Comparison of ENCODE assay signal across 16 mouse cellular contexts in the genomic region with DNA sequence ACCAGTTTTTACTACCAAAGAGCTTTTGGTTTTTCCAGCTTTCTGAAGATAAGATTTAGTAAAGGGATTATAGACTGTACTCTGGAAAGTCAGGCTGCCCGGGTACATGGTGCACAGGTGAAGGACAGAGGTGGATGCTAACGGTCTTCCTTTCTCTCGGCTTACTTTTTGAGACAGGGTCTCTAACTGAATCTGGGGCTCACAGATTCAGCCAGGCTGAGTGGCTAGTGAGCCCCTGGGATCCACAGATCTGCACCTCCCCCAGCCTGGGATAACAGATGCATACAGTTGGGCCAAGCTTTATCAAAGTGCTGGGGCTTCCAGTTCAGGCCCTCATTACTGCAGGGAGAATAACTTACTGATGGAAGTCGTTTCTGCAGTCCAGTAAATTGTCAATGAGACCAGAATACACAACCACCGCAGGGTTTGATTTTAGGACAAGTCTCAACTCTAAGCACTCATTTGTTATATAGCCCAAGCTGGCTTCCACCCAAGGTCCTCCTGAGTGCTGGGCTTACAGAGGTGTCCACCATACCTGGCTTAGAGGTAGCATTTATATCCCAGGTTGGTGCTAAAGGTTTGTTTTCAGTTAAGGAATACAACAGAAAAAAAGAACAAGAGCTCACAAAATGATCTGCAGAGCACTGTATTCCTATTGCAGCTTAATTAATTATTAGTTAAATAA. TPM values are rescaled to one million over a fixed set of nuclear protein-coding genes. Genes with fewer than 3 reads are reported as not detected.
DNase-seq lines count a peak whose midpoint lies in the region; ATAC-seq and TF ChIP-seq lines count a peak whose summit lies in the region.
"Had no signal": no experiment of that assay in that cellular context is flagged by ENCODE, and none has a peak within 500 bp of the region (broad histone marks: within the 10 kb centered on the region; RNA-seq: fewer than 3 reads in every experiment).

No protein-coding gene starts in this region.

- H3K27ac ChIP-seq in forebrain, embryonic 10.5 days = no peak overlapping the region
- H3K27ac ChIP-seq in forebrain, embryonic 12.5 days = no peak overlapping the region
- no peak overlapping the region for H3K27ac ChIP-seq in kidney, adult 2 months (ENCODE audit: insufficient read depth, low read depth, low read length)
- no peak overlapping the region for H3K27ac ChIP-seq in midbrain, embryonic 11.5 days (ENCODE audit: low read depth, low read length)
- H3K27ac ChIP-seq in midbrain, embryonic 15.5 days = no peak overlapping the region
- H3K27ac ChIP-seq: neural tube, embryonic 13.5 days had no signal

- peak overlapping the region; percentile 83; the same call in 1 of the 2 replicates for H3K4me3 ChIP-seq in forebrain, embryonic 10.5 days
- H3K4me3 ChIP-seq in forebrain, embryonic 12.5 days (replicated peaks) = no peak overlapping the region
- H3K4me3 ChIP-seq in kidney, adult 2 months (ENCODE audit: insufficient read depth, low read depth, low read length) = no peak overlapping the region
- no peak overlapping the region for H3K4me3 ChIP-seq in midbrain, embryonic 11.5 days (ENCODE audit: low read depth, low read length)
- no peak overlapping the region for H3K4me3 ChIP-seq in midbrain, embryonic 15.5 days

- DNase-seq in forebrain, embryonic 10.5 days (ENCODE audit: extremely low spot score, low spot score) = no peak
- peak; percentile 19 for DNase-seq in kidney, adult 2 months
- no peak for DNase-seq in kidney, adult 18-20 months
- DNase-seq in midbrain, embryonic 11.5 days (ENCODE audit: low spot score, missing footprints) = peak; percentile 78
- peak; percentile 22 to 23 for DNase-seq in cerebellum, postnatal 14 days
- no peak for DNase-seq in embryo, embryonic 11 days
- DNase-seq: adrenal gland, postnatal 36 days; B cell, adult 2 months; kidney, adult 8-10 months; kidney, postnatal 14 days; lung, postnatal 14 days; right cerebral cortex, adult 18-20 months; thymus, postnatal 36 days had no signal

- no peak overlapping the region for H3K4me2 ChIP-seq in forebrain, embryonic 12.5 days
- no peak overlapping the region for H3K4me2 ChIP-seq in midbrain, embryonic 11.5 days
- no peak overlapping the region for H3K4me2 ChIP-seq in midbrain, embryonic 15.5 days

- H3K27me3 ChIP-seq in forebrain, embryonic 10.5 days (ENCODE audit: poor library complexity, severe bottlenecking) = no peaks in the 10 kb centered on the region
- no peaks in the 10 kb centered on the region for H3K27me3 ChIP-seq in forebrain, embryonic 12.5 days
- H3K27me3 ChIP-seq in kidney, adult 2 months (replicated peaks; ENCODE audit: control insufficient read depth, insufficient read depth, low read length) = no peaks in the 10 kb centered on the region
- no peaks in the 10 kb centered on the region for H3K27me3 ChIP-seq in midbrain, embryonic 11.5 days (ENCODE audit: control insufficient read depth, insufficient read depth, low read length)
- no peaks in the 10 kb centered on the region for H3K27me3 ChIP-seq in midbrain, embryonic 15.5 days (replicated peaks)
- H3K27me3 ChIP-seq: neural tube, embryonic 13.5 days had no signal

- no peaks in the 10 kb centered on the region for H3K9me3 ChIP-seq in forebrain, embryonic 10.5 days
- H3K9me3 ChIP-seq in forebrain, embryonic 12.5 days = no peaks in the 10 kb centered on the region
- no peaks in the 10 kb centered on the region for H3K9me3 ChIP-seq in midbrain, embryonic 11.5 days (ENCODE audit: control insufficient read depth, low read length)
- H3K9me3 ChIP-seq in midbrain, embryonic 15.5 days = no peaks in the 10 kb centered on the region
- H3K9me3 ChIP-seq: neural tube, embryonic 13.5 days had no signal

- TF ChIP-seq POLR2A in kidney, adult 2 months (IDR thresholded peaks at IDR 0.05; ENCODE audit: low read depth, low read length) = no peak

- WGBS in forebrain, embryonic 10.5 days = 87% methylated on average over 5 of the region's 5 CpGs
- 87% methylated on average over 5 of the region's 5 CpGs for WGBS in forebrain, embryonic 12.5 days
- WGBS in kidney, adult 2 months = 82% methylated on average over 5 of the region's 5 CpGs
- WGBS in midbrain, embryonic 11.5 days = 91% methylated on average over 5 of the region's 5 CpGs
- 82% methylated on average over 5 of the region's 5 CpGs for WGBS in midbrain, embryonic 15.5 days

- TF ChIP-seq CTCF in kidney, adult 2 months (conservative IDR thresholded peaks at IDR 0.05; ENCODE audit: insufficient read depth, insufficient read length, low read depth, low read length) = no peak

- ATAC-seq in forebrain, embryonic 12.5 days (ENCODE audit: low FRiP score) = no peak
- no peak for ATAC-seq in midbrain, embryonic 11.5 days (ENCODE audit: low FRiP score)
- no peak for ATAC-seq in midbrain, embryonic 15.5 days (replicated peaks)

- H3K4me1 ChIP-seq in forebrain, embryonic 10.5 days = peaks cover 28% of the 10 kb centered on the region
- peaks cover 24% of the 10 kb centered on the region for H3K4me1 ChIP-seq in forebrain, embryonic 12.5 days
- no peaks in the 10 kb centered on the region for H3K4me1 ChIP-seq in kidney, adult 2 months (ENCODE audit: control insufficient read depth, insufficient read depth, low read length)
- peaks cover 9% of the 10 kb centered on the region; the same call in 1 of the 2 replicates for H3K4me1 ChIP-seq in midbrain, embryonic 11.5 days (ENCODE audit: control insufficient read depth, insufficient read depth, low read length)
- peaks cover 25% of the 10 kb centered on the region for H3K4me1 ChIP-seq in midbrain, embryonic 15.5 days

- H3K36me3 ChIP-seq in forebrain, embryonic 10.5 days (replicated peaks) = peaks cover 6% of the 10 kb centered on the region
- H3K36me3 ChIP-seq in forebrain, embryonic 12.5 days (replicated peaks) = no peaks in the 10 kb centered on the region; the same call in 1 of the 2 replicates
- no peaks in the 10 kb centered on the region for H3K36me3 ChIP-seq in kidney, adult 2 months (ENCODE audit: control insufficient read depth, insufficient read depth, low read length)
- H3K36me3 ChIP-seq in midbrain, embryonic 11.5 days (ENCODE audit: control insufficient read depth, insufficient read depth, low read length) = no peaks in the 10 kb centered on the region
- H3K36me3 ChIP-seq in midbrain, embryonic 15.5 days (replicated peaks) = no peaks in the 10 kb centered on the region

- no peak overlapping the region for H3K9ac ChIP-seq in forebrain, embryonic 12.5 days
- no peak overlapping the region for H3K9ac ChIP-seq in midbrain, embryonic 11.5 days (ENCODE audit: low read length)
- H3K9ac ChIP-seq in midbrain, embryonic 15.5 days = no peak overlapping the region
- H3K9ac ChIP-seq: neural tube, embryonic 13.5 days had no signal

RNA-seq across cellular contexts. Expression of a gene that starts 1.8 kb away (rescaled TPM):
- 73.3 and 76.2 TPM in 2 replicates for polyA plus RNA-seq in forebrain, embryonic 10.5 days (2016; fragmentation: Nextera tagmentation; extraction: Ambion mirVana)
- polyA plus RNA-seq in forebrain, embryonic 12.5 days (2016; fragmentation: Nextera tagmentation; extraction: Ambion mirVana) = 71.6 and 73.8 TPM in 2 replicates
- polyA plus RNA-seq in kidney, adult 2 months (2012; rRNA removed) = 9.4 and 9.9 TPM in 2 replicates
- 81.3 and 83.3 TPM in 2 replicates for polyA plus RNA-seq in midbrain, embryonic 11.5 days (2014; fragmentation: Nextera tagmentation; extraction: Ambion mirVana)
- 54.3 and 56.1 TPM in 2 replicates for polyA plus RNA-seq in midbrain, embryonic 15.5 days (2015; fragmentation: Nextera tagmentation; extraction: Ambion mirVana)

RNA-seq across cellular contexts. Expression of a gene that starts 2.0 kb away (rescaled TPM):
- polyA plus RNA-seq in forebrain, embryonic 10.5 days (2016; fragmentation: Nextera tagmentation; extraction: Ambion mirVana) = 1,643 and 1,661 TPM in 2 replicates
- 1,906 and 2,082 TPM in 2 replicates for polyA plus RNA-seq in forebrain, embryonic 12.5 days (2016; fragmentation: Nextera tagmentation; extraction: Ambion mirVana)
- 33.6 and 48.1 TPM in 2 replicates for polyA plus RNA-seq in kidney, adult 2 months (2012; rRNA removed)
- polyA plus RNA-seq in midbrain, embryonic 11.5 days (2014; fragmentation: Nextera tagmentation; extraction: Ambion mirVana) = 1,896 and 1,979 TPM in 2 replicates
- polyA plus RNA-seq in midbrain, embryonic 15.5 days (2015; fragmentation: Nextera tagmentation; extraction: Ambion mirVana) = 690 and 713 TPM in 2 replicates

Comparison
In these comparisons a context has a peak if more than half of its experiments do, and no peak if none do; other contexts are left out.
1. DNase-seq: peak in kidney, adult 2 months (single experiment), midbrain, embryonic 11.5 days (single experiment) and cerebellum, postnatal 14 days (2 of 2); none in forebrain, embryonic 10.5 days (single experiment), kidney, adult 18-20 months (single experiment) and embryo, embryonic 11 days (single experiment).
2. RNA of a gene that starts 2.0 kb away (polyA plus RNA-seq): 1,896 to 1,979 TPM in midbrain, embryonic 11.5 days, 1,906 to 2,082 TPM in forebrain, embryonic 12.5 days, 1,643 to 1,661 TPM in forebrain, embryonic 10.5 days and 690 to 713 TPM in midbrain, embryonic 15.5 days; 33.6 to 48.1 TPM in kidney, adult 2 months; every median in the first group is over 10 times any median in the second.